Mouse (Mus musculus): Measurements from ENCODE around the gene Olfr231. TPM values are rescaled to one million over a fixed set of nuclear protein-coding genes. Genes with fewer than 3 reads are reported as not detected.

Olfr231 gene
- total and polyA plus RNA-seq, 3 experiments = not detected

GRCm38 (mm10) chr1:174149289-174149688 is 28.3 kb upstream of the Olfr231 start:
- H3K4me3 ChIP-seq = no peak overlapping the region
- no peaks in the 10 kb centered on the region for H3K36me3 ChIP-seq (ENCODE audit: control insufficient read depth, insufficient read depth, low read length)
- H3K4me1 ChIP-seq (ENCODE audit: control insufficient read depth, insufficient read depth, low read length) = no peaks in the 10 kb centered on the region; the same call in 1 of the 2 replicates
- H3K27me3 ChIP-seq (ENCODE audit: control insufficient read depth, insufficient read depth, low read length) = no peaks in the 10 kb centered on the region
- 72% methylated on average over 2 of the region's 2 CpGs for WGBS
- no peaks in the 10 kb centered on the region for H3K79me2 ChIP-seq (replicated peaks; ENCODE audit: control insufficient read depth, insufficient read depth, low read length)
- H3K27ac ChIP-seq = no peak overlapping the region
- TF ChIP-seq CTCF (IDR thresholded peaks at IDR 0.05) (no peak), EP300 (IDR thresholded peaks at IDR 0.05; ENCODE audit: insufficient read depth, low read depth, low read length) (no peak), POLR2A (IDR thresholded peaks at IDR 0.05; ENCODE audit: insufficient read depth, low read depth, low read length) (no peak)
- no peak for DNase-seq
- intact Hi-C loops (cut with DNase I) = no loop called here
- no peak overlapping the region for H3K9ac ChIP-seq (ENCODE audit: low read depth, low read length)

GRCm38 (mm10) chr1:174146696-174147095 is 25.7 kb upstream of the Olfr231 start:
- Histone ChIP-seq H3K9ac (ENCODE audit: low read depth, low read length) (no peak overlapping the region), H3K4me1 (ENCODE audit: control insufficient read depth, insufficient read depth, low read length) (no peaks in the 10 kb centered on the region; the same call in 1 of the 2 replicates), H3K27me3 (ENCODE audit: control insufficient read depth, insufficient read depth, low read length) (no peaks in the 10 kb centered on the region), H3K27ac (no peak overlapping the region), H3K4me3 (no peak overlapping the region), H3K36me3 (ENCODE audit: control insufficient read depth, insufficient read depth, low read length) (no peaks in the 10 kb centered on the region), H3K79me2 (replicated peaks; ENCODE audit: control insufficient read depth, insufficient read depth, low read length) (no peaks in the 10 kb centered on the region)
- no peak for DNase-seq
- TF ChIP-seq CTCF (IDR thresholded peaks at IDR 0.05) (no peak), EP300 (IDR thresholded peaks at IDR 0.05; ENCODE audit: insufficient read depth, low read depth, low read length) (no peak), POLR2A (IDR thresholded peaks at IDR 0.05; ENCODE audit: insufficient read depth, low read depth, low read length) (no peak)
- intact Hi-C loops (cut with DNase I) = no loop called here
- 33% methylated on average over 1 of the region's 1 CpGs for WGBS

- intact Hi-C loops (cut with DNase I) = no loop called here
- Histone ChIP-seq H3K27me3 (ENCODE audit: control insufficient read depth, insufficient read depth, low read length) (no peaks in the 10 kb centered on the region), H3K4me3 (no peak overlapping the region), H3K4me1 (ENCODE audit: control insufficient read depth, insufficient read depth, low read length) (no peaks in the 10 kb centered on the region), H3K36me3 (ENCODE audit: control insufficient read depth, insufficient read depth, low read length) (no peaks in the 10 kb centered on the region), H3K79me2 (replicated peaks; ENCODE audit: control insufficient read depth, insufficient read depth, low read length) (no peaks in the 10 kb centered on the region), H3K27ac (no peak overlapping the region), H3K9ac (ENCODE audit: low read depth, low read length) (no peak overlapping the region)
- no peak for TF ChIP-seq POLR2A (IDR thresholded peaks at IDR 0.05; ENCODE audit: insufficient read depth, low read depth, low read length)
- TF ChIP-seq CTCF (IDR thresholded peaks at IDR 0.05) = no peak
- TF ChIP-seq EP300 (IDR thresholded peaks at IDR 0.05; ENCODE audit: insufficient read depth, low read depth, low read length) = no peak
- 49% methylated on average over 2 of the region's 2 CpGs for WGBS
- DNase-seq = no peak
Observed at GRCm38 (mm10) chr1:174141384-174141783, 20.4 kb upstream of the Olfr231 start.

- DNase-seq = no peak
- Histone ChIP-seq H3K27ac (no peak overlapping the region), H3K4me3 (no peak overlapping the region), H3K9ac (ENCODE audit: low read depth, low read length) (no peak overlapping the region), H3K27me3 (ENCODE audit: control insufficient read depth, insufficient read depth, low read length) (no peaks in the 10 kb centered on the region), H3K79me2 (replicated peaks; ENCODE audit: control insufficient read depth, insufficient read depth, low read length) (no peaks in the 10 kb centered on the region), H3K4me1 (ENCODE audit: control insufficient read depth, insufficient read depth, low read length) (no peaks in the 10 kb centered on the region), H3K36me3 (ENCODE audit: control insufficient read depth, insufficient read depth, low read length) (no peaks in the 10 kb centered on the region)
- WGBS = 83% methylated on average over 3 of the region's 3 CpGs
- TF ChIP-seq CTCF (IDR thresholded peaks at IDR 0.05) (no peak), EP300 (IDR thresholded peaks at IDR 0.05; ENCODE audit: insufficient read depth, low read depth, low read length) (no peak), POLR2A (IDR thresholded peaks at IDR 0.05; ENCODE audit: insufficient read depth, low read depth, low read length) (no peak)
- intact Hi-C loops (cut with DNase I) = no loop called here
Observed at GRCm38 (mm10) chr1:174131999-174132398, 11.0 kb upstream of the Olfr231 start.

GRCm38 (mm10) chr1:174131217-174131616 is 10.3 kb upstream of the Olfr231 start, which contains the start of gene Olfr424:
Olfr424 (plus strand) TSS chr1:174131517.
- Histone ChIP-seq H3K4me3 (no peak within 1 kb of the TSS), H3K27ac (no peak within 1 kb of the TSS), H3K4me1 (ENCODE audit: control insufficient read depth, insufficient read depth, low read length) (no peaks in the 10 kb centered on the region), H3K79me2 (replicated peaks; ENCODE audit: control insufficient read depth, insufficient read depth, low read length) (no peaks in the 10 kb centered on the region), H3K36me3 (ENCODE audit: control insufficient read depth, insufficient read depth, low read length) (no peaks in the 10 kb centered on the region), H3K27me3 (ENCODE audit: control insufficient read depth, insufficient read depth, low read length) (no peaks in the 10 kb centered on the region), H3K9ac (ENCODE audit: low read depth, low read length) (no peak within 1 kb of the TSS)
- TF ChIP-seq EP300 (IDR thresholded peaks at IDR 0.05; ENCODE audit: insufficient read depth, low read depth, low read length) (no peak), POLR2A (IDR thresholded peaks at IDR 0.05; ENCODE audit: insufficient read depth, low read depth, low read length) (no peak), CTCF (IDR thresholded peaks at IDR 0.05) (no peak)
- no peak for DNase-seq
- intact Hi-C loops (cut with DNase I) = no loop called here
- 78% methylated on average over 3 of the region's 3 CpGs for WGBS

GRCm38 (mm10) chr1:174103735-174104134 is 17.2 kb downstream of the Olfr231 start:
- intact Hi-C loops (cut with DNase I) = loop anchor here (2.0 kb wide), 1 partner anchor 647 kb away; no protein-coding TSS in a partner anchor
- Histone ChIP-seq H3K27ac (no peak overlapping the region), H3K79me2 (replicated peaks; ENCODE audit: control insufficient read depth, insufficient read depth, low read length) (no peaks in the 10 kb centered on the region), H3K4me3 (no peak overlapping the region), H3K9ac (ENCODE audit: low read depth, low read length) (no peak overlapping the region), H3K4me1 (ENCODE audit: control insufficient read depth, insufficient read depth, low read length) (no peaks in the 10 kb centered on the region), H3K36me3 (ENCODE audit: control insufficient read depth, insufficient read depth, low read length) (no peaks in the 10 kb centered on the region), H3K27me3 (ENCODE audit: control insufficient read depth, insufficient read depth, low read length) (no peaks in the 10 kb centered on the region)
- 51% methylated on average over 2 of the region's 2 CpGs for WGBS
- peak; percentile 75 for TF ChIP-seq CTCF (IDR thresholded peaks at IDR 0.05)
- TF ChIP-seq POLR2A (IDR thresholded peaks at IDR 0.05; ENCODE audit: insufficient read depth, low read depth, low read length) = no peak
- no peak for DNase-seq

Measured in heart, adult 2 months (tissue).